Mouse (Mus musculus) frontal cortex, postnatal 14 days (tissue): ENCODE results near the gene Hoxb2.

Experiments
- DNase-seq, 2 experiments: peaks; one replicate each; pipeline ENCODE4 v3.0.0; 2022; ENCODE audit warnings: low spot score in 2 of 2

Gene Hoxb2

GRCm38 (mm10) chr11:96350341-96350624, at the start of gene Hoxb2:
Hoxb2 (plus strand) TSS chr11:96350525.
- no peak for DNase-seq

DNA sequence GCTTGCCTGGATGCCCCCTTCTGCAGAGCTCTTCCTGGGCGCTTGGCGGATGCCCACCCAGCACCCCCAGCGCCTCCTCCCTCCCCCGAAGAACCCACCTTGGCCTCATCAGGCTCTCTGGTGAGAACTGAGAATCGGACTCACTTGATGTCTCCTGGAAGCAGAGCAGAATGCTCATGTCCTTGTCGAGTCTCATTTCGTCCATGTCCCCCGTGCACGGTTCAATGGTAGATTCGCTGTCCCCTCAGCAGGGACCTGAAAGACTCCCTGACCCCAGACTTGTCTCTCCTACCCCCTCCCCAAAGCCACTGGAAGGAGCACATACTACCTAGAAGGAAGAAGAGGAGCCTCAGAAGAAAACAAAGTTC, 49.3 kb upstream of the Hoxb2 start:
- DNase-seq = no peak

DNA sequence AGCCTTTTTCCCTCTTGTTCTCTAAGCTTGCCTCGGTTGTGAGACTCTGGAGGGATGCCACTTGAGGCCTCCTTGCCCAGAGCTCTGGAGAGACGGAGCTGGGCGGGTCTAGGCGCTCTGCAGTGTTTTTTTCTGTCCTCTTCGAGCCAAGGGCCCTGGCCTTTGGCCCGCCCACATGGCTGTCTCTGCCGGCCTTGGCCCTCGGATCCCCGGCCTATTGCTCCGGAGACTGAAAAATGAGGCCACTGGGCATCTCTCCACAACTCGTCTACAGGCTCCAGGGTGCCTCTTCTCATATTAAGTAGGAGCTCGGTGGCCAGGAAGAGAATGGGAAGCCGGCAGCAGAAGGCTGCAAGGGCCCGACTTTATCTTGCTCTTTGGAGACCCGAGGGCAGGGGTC, 48.5 kb upstream of the Hoxb2 start:
- peak; percentile 12 to 25 for DNase-seq

- DNase-seq = no peak
Observed at GRCm38 (mm10) chr11:96302381-96303150, 47.8 kb upstream of the Hoxb2 start.

GRCm38 (mm10) chr11:96303151-96304099, 46.9 kb upstream of the Hoxb2 start, which contains the start of gene Hoxb5:
Hoxb5 (plus strand) TSS chr11:96303336.
- no peak for DNase-seq

GRCm38 (mm10) chr11:96304381-96305195, 45.7 kb upstream of the Hoxb2 start:
- DNase-seq = no peak

DNA sequence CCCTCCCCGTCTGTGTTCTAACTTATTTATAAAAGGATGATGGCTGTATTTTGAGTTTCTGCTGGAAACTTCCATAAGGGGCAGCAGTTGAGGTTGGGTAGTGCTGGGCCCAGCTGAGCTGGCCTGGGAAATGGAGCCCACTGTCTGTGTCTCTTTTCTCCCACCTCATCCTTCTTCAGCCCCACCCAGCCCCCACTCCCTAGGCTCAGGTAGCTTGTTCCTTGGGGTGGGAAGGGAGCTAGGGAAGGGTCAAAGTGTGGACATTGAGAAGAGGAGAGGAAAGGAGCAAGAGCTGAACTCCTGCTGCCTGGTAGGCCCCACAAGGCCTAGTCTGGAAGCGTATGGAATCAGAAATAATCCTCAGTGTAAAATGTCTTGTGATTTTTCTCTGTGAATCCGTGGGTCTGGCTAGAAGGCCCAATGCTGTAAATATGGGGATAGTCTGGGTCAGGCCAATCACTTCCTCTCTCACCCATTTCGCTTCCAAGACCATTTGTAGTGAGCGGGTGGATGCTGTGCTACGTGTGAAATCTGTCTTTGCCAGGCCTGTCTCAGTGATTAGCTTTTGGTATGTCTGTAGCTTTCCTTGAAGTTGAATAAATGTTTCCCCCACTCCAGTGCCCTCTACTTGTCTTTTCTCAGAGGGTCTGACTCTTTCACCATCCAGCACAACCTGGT, 44.7 kb upstream of the Hoxb2 start:
- no peak for DNase-seq

- no peak for DNase-seq
Observed at GRCm38 (mm10) chr11:96306183-96306907, 44.0 kb upstream of the Hoxb2 start.

DNA sequence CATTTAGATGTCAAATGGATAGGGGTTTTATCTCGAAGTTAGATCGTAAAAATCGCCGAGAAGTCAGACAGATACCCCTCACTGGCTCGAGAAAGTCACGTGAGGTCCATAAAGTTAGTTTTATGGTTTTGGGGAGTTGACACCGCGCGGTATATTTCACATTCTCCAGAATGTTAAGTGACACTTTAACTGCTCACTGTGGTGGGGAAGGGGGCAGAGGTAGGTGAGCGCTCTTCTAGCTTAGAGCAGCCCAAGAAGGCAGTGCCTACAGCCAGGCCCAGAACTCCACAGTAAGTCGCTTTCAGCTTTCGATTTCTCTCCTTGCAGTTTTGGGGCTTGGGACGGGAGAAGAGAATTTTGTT, 43.4 kb upstream of the Hoxb2 start:
- DNase-seq = no peak

DNA sequence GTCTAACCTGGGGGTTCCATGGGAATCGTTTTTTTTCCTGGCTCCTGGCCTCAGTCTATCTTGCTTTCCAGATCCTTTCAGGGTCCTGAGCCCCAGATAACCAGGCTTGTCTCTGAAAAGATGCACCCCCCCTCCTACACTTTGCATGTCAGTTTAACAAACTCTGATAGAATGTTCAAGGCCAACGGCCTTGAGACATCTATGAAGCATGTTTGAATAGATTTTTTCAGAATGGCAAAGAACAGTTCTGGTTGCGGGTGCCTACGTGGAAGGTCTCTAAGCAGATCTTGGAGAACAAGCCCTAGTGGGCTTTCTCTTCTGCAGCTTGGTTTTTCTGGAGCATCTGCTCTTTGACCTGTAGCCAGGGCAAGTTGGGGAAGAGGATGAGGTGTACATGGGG, 41.6 kb upstream of the Hoxb2 start:
- DNase-seq = no peak

GRCm38 (mm10) chr11:96309288-96309687, 41.0 kb upstream of the Hoxb2 start:
- DNase-seq = no peak

GRCm38 (mm10) chr11:96310183-96310938, 40.0 kb upstream of the Hoxb2 start:
- no peak for DNase-seq

- no peak for DNase-seq
Observed at GRCm38 (mm10) chr11:96311097-96311496, 39.2 kb upstream of the Hoxb2 start.

GRCm38 (mm10) chr11:96311520-96312417, 38.6 kb upstream of the Hoxb2 start:
- DNase-seq = no peak

DNA sequence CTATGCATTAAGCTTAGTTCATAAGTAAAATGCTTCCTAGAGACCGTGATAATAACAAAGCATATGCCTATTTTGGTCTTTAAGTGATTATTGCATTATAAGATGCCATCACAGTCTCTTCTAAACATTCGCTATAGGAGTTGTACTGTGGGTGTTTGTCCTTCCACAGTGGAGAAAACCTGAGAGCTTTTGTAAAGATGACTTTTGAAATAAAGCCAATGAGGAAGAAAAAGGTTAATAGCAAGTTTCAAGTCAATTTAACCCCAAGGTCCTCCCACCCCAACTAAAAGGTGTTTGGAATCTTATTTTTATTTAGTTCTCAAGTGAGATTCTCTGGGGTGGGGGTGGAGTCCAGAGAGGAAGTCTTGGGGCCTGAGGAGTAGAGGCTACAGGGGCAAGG, 37.2 kb upstream of the Hoxb2 start:
- no peak for DNase-seq

DNA sequence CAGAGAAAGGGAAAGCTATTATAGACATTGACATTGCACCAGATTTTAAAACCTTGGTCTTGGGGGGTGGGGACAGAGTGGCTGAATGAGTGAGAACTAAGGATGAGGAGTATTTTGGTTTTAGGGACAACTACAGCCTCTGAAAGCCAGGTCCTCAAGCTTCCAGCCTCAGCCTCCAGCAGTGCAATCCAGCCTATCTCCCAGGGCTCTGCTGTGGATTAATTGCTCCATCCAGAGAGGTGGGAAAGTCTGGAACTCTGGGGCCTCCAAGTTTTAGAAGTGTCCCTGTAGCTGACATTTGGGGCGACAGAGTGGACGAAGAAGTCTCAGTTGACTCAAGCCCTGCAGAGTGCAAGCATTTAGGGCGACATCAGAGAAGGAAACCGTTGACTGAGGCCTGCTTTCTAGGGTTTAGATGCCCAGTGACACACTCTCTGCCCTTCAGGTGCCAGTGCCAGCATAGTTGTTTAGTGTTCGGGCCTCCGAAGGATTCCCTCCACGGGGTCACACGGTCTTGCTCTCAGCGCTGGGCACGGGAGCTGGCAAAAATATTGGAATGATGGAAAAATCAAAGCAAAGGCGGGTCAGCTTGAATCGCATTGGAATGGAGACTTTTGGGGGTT, 36.4 kb upstream of the Hoxb2 start:
- no peak for DNase-seq

- DNase-seq = no peak
Observed at GRCm38 (mm10) chr11:96314671-96315343, 35.5 kb upstream of the Hoxb2 start.

- no peak for DNase-seq
Observed at GRCm38 (mm10) chr11:96315344-96315681, 35.0 kb upstream of the Hoxb2 start.
